Mouse (Mus musculus): Measurements from ENCODE around the gene Gulp1.

DNA sequence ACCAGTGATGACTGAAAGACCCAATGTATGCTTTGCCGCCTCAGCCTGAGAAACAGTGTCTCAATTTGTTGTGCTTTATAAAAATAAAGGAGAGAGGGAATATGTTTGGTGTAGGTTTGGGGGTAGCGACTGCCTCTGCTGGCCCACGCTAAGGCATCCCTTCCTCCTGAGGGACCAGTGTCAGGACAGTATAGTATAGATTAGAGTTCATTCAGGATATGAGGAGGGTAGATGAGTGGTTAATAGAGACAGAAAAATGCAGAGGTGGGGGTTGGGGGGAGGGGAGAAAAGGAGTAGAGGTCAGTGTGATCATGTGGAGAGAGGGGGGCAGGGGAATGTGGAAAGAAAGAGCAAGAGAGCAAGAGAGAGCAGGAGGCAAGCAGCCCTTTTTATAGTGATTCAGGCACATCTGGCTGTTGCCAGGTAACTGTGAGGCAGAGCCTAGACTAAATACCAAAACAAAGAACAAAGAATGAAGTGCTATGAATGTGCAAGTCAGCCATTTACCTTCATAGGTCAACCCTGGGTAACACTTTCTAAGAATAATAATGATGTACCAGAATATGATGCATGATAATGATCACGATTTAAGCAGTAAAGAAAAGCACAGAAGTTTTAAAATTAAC lies 169.6 kb downstream of the Gulp1 start:
- no peak for TF ChIP-seq CTCF (conservative IDR thresholded peaks at IDR 0.05 in 1 of 2, IDR thresholded peaks at IDR 0.05 in 1 of 2; ENCODE audit: low read depth in 2 of 2, low read length in 2 of 2)
- no peak for TF ChIP-seq MEF2A (IDR thresholded peaks at IDR 0.05; ENCODE audit: borderline replicate concordance, low read depth, low read length)
- TF ChIP-seq POLR2A (IDR thresholded peaks at IDR 0.05; ENCODE audit: low read depth, low read length) = no peak
- no peak for TF ChIP-seq ZMIZ1 (IDR thresholded peaks at IDR 0.05; ENCODE audit: low read depth, low read length)
- no peak for TF ChIP-seq HCFC1 (IDR thresholded peaks at IDR 0.05; ENCODE audit: low read depth, low read length)
- TF ChIP-seq SIN3A (IDR thresholded peaks at IDR 0.05; ENCODE audit: low read length) = no peak
- no peak for TF ChIP-seq E2F4 (IDR thresholded peaks at IDR 0.05; ENCODE audit: insufficient replicate concordance, low read depth, low read length)
- TF ChIP-seq MXI1 (IDR thresholded peaks at IDR 0.05; ENCODE audit: low read depth, low read length) = no peak
- TF ChIP-seq NRF1 (IDR thresholded peaks at IDR 0.05; ENCODE audit: low read depth, low read length) = no peak
- no peak for TF ChIP-seq USF1 (IDR thresholded peaks at IDR 0.05; ENCODE audit: low read depth, low read length)
- TF ChIP-seq GABPA (IDR thresholded peaks at IDR 0.05; ENCODE audit: insufficient replicate concordance, low read depth, low read length) = no peak
- no peak for TF ChIP-seq ELF1 (IDR thresholded peaks at IDR 0.05; ENCODE audit: low read depth, low read length)
- TF ChIP-seq ZNF384 (IDR thresholded peaks at IDR 0.05; ENCODE audit: low read depth, low read length) = no peak

All from CH12.LX (cell line).